Mouse (Mus musculus) ES-E14 (cell line): ENCODE data around the gene Tmem233. TPM values are rescaled to one million over a fixed set of nuclear protein-coding genes. Genes with fewer than 3 reads are reported as not detected.

Experiments
- DNase-seq: peaks from one replicate; pipeline ENCODE4 v3.0.0-alpha.2; 2013; ENCODE audit warnings: low read depth, low spot score
- H3K27ac ChIP-seq: 2 replicates; pipeline ENCODE4 v1.5.1; 2012; ENCODE audit warnings: low read depth, mild to moderate bottlenecking, low read length, moderate library complexity, mixed read lengths; ENCODE audit not compliant: poor library complexity, insufficient read depth, severe bottlenecking
- H3K36me3 ChIP-seq: 2 replicates; pipeline ENCODE4 v1.6.1; 2012; ENCODE audit warnings: mild to moderate bottlenecking, low read length, moderate library complexity, mixed read lengths; ENCODE audit not compliant: control insufficient read depth, poor library complexity, insufficient read depth, severe bottlenecking
- H3K4me1 ChIP-seq, 2 experiments: fragments of 150-350 bp in 1 of 2; sonication (generic) in 1 of 2; 2 replicates each; pipeline ENCODE4 v1.6.1; 2012; ENCODE audit warnings: low read length in 2 of 2, mild to moderate bottlenecking in 1 of 2, mixed read lengths in 1 of 2; ENCODE audit not compliant: control insufficient read depth in 2 of 2, insufficient read depth in 2 of 2, poor library complexity in 1 of 2
- H3K4me3 ChIP-seq, 2 experiments: fragments of 150-350 bp in 1 of 2; sonication (generic) in 1 of 2; 2 replicates each; pipeline ENCODE4 v1.5.1; 2012; ENCODE audit warnings: low read length in 2 of 2, low read depth in 1 of 2, mild to moderate bottlenecking in 1 of 2, mixed read lengths in 1 of 2; ENCODE audit not compliant: insufficient read depth in 1 of 2, poor library complexity in 1 of 2, severe bottlenecking in 1 of 2
- H3K9ac ChIP-seq: 2 replicates; pipeline ENCODE4 v1.6.1; 2012; ENCODE audit warnings: low read depth, mild to moderate bottlenecking, low read length, mixed read lengths; ENCODE audit not compliant: poor library complexity, insufficient read depth, severe bottlenecking
- H3K9me3 ChIP-seq: fragments of 150-350 bp; sonication (generic); 2 replicates; pipeline ENCODE4 v1.6.1; 2012; ENCODE audit warnings: low read depth, mild to moderate bottlenecking, low read length; ENCODE audit not compliant: control insufficient read depth, insufficient read depth
- CHD2 ChIP-seq: IDR thresholded peaks from 2 replicates; pipeline ENCODE4 v1.6.1; 2014; ENCODE audit warnings: mild to moderate bottlenecking, low read depth, low read length, inconsistent platforms
- HCFC1 ChIP-seq: IDR thresholded peaks from 2 replicates; pipeline ENCODE4 v1.6.1; 2012; ENCODE audit warnings: low read length, inconsistent platforms, borderline replicate concordance; ENCODE audit not compliant: insufficient read depth
- MAFK ChIP-seq: IDR thresholded peaks from 2 replicates; pipeline ENCODE4 v1.6.1; 2014; ENCODE audit warnings: mild to moderate bottlenecking, low read depth, low read length, inconsistent platforms; ENCODE audit not compliant: insufficient read depth
- ZC3H11A ChIP-seq: IDR thresholded peaks from 2 replicates; pipeline ENCODE4 v1.6.1; 2012; ENCODE audit warnings: low read depth, mild to moderate bottlenecking, inconsistent platforms, low read length, borderline replicate concordance
- ZNF384 ChIP-seq: IDR thresholded peaks from 2 replicates; pipeline ENCODE4 v1.6.1; 2012; ENCODE audit warnings: low read depth, low read length, inconsistent platforms
- in situ Hi-C, 2 experiments: fragments of 600-800 bp; cut with MboI; formaldehyde crosslinking; loops; one replicate each; pipeline ENCODE4 v1.15.1; 2025; ENCODE audit warnings: low sequenced_read_pairs in 2 of 2, inconsistent platforms in 1 of 2; ENCODE audit not compliant: unreplicated experiment in 2 of 2
- total RNA-seq: library from RNA; depleted of rRNA; stranded (reverse); fragments of 300-350 nt; gene quantifications from 2 replicates; pipeline ENCODE4 v1.2.3, GENCODE M21; 2012

The Tmem233 gene
- total RNA-seq, 1 experiment, result not detected

GRCm38 (mm10) chr5:116018784-116019183 is 64.3 kb downstream of the Tmem233 start:
- DNase-seq, result no peak
- H3K4me3 ChIP-seq, result no peak overlapping the region
- H3K27ac ChIP-seq, result no peak overlapping the region
- no peak for TF ChIP-seq CHD2
- TF ChIP-seq HCFC1, result no peak
- no peak for TF ChIP-seq MAFK
- no peak for TF ChIP-seq ZC3H11A
- no peak for TF ChIP-seq ZNF384
- no peak overlapping the region for H3K9ac ChIP-seq
- in situ Hi-C loops, result no loop called here
- peaks cover 71% of the 10 kb centered on the region for H3K36me3 ChIP-seq
- H3K9me3 ChIP-seq, result no peaks in the 10 kb centered on the region
- H3K4me1 ChIP-seq, result peaks cover 0 to 9% of the 10 kb centered on the region in 2 experiments; a peak in 1 of 4 replicates

GRCm38 (mm10) chr5:116018196-116018595 is 64.8 kb downstream of the Tmem233 start:
- Histone ChIP-seq H3K4me3 (no peak overlapping the region), H3K27ac (no peak overlapping the region), H3K9me3 (no peaks in the 10 kb centered on the region), H3K4me1 (peaks cover 0 to 6% of the 10 kb centered on the region in 2 experiments; a peak in 1 of 4 replicates), H3K36me3 (peaks cover 74% of the 10 kb centered on the region), H3K9ac (no peak overlapping the region)
- in situ Hi-C loops, result no loop called here
- DNase-seq, result no peak
- TF ChIP-seq ZC3H11A (no peak), ZNF384 (no peak), CHD2 (no peak), HCFC1 (no peak), MAFK (no peak)

- no peaks in the 10 kb centered on the region for H3K9me3 ChIP-seq
- H3K9ac ChIP-seq, result no peak overlapping the region
- DNase-seq, result no peak
- H3K4me1 ChIP-seq, result peaks cover 0 to 4% of the 10 kb centered on the region in 2 experiments; a peak in 1 of 4 replicates
- in situ Hi-C loops, result no loop called here
- TF ChIP-seq CHD2, result no peak
- no peak for TF ChIP-seq ZNF384
- TF ChIP-seq ZC3H11A, result no peak
- no peak for TF ChIP-seq MAFK
- no peak for TF ChIP-seq HCFC1
- H3K36me3 ChIP-seq, result peaks cover 73% of the 10 kb centered on the region
- no peak overlapping the region for H3K4me3 ChIP-seq
- no peak overlapping the region for H3K27ac ChIP-seq
Measured at GRCm38 (mm10) chr5:116017391-116017790, 65.7 kb downstream of the Tmem233 start.

GRCm38 (mm10) chr5:116016542-116016941 is 66.5 kb downstream of the Tmem233 start:
- H3K9ac ChIP-seq, result no peak overlapping the region
- H3K36me3 ChIP-seq, result peaks cover 70% of the 10 kb centered on the region
- no peaks in the 10 kb centered on the region for H3K9me3 ChIP-seq
- DNase-seq, result no peak
- TF ChIP-seq ZNF384, result no peak
- TF ChIP-seq MAFK, result no peak
- TF ChIP-seq ZC3H11A, result no peak
- TF ChIP-seq CHD2, result no peak
- TF ChIP-seq HCFC1, result no peak
- H3K27ac ChIP-seq, result no peak overlapping the region
- H3K4me3 ChIP-seq, result no peak overlapping the region
- peaks cover 0 to 3% of the 10 kb centered on the region in 2 experiments; a peak in 1 of 4 replicates for H3K4me1 ChIP-seq
- in situ Hi-C loops, result no loop called here
